8 mouse cellular contexts compared by ENCODE assay signal in the genomic region with DNA sequence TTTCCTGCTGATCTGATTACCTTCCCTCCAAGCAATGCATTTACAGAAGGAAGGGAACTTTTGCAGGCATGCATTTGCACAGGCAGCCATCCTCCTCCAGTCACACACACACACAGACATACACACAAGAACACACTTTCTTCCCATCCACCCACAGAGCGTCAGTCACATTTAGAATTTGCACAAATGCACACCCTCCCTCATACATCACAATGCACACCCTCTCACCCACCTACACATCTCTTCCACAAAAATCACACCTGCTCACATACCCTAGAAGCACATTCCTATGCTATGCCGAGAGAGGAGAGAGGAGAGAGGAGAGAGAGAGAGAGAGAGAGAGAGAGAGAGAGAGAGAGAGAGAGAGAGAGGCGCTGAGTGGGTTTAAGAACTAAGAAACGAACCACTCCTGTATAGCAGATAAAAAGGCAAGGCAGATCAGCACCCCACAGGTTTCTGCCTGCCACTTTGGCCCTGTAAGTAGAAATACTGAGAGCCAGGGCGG. TPM values are rescaled to one million over a fixed set of nuclear protein-coding genes. Genes with fewer than 3 reads are reported as not detected.
DNase-seq lines count a peak whose midpoint lies in the region; ATAC-seq and TF ChIP-seq lines count a peak whose summit lies in the region.

A gene (plus strand): TSS at position 455 of the 505 bp plus-strand sequence.

- peaks cover 10% of the 10 kb centered on the region; the same call in 1 of the 2 replicates for H3K4me1 ChIP-seq in kidney, embryonic 14.5 days (ENCODE audit: control insufficient read depth, insufficient read depth, low read length)
- H3K4me1 ChIP-seq in hindbrain, embryonic 10.5 days (replicated peaks): peaks cover 38% of the 10 kb centered on the region
- H3K4me1 ChIP-seq in limb, embryonic 14.5 days (ENCODE audit: control insufficient read depth, insufficient read depth, low read length): peaks cover 19% of the 10 kb centered on the region; the same call in 1 of the 2 replicates

- no peak for DNase-seq in kidney, adult 8-10 months
- peak; percentile 90 for DNase-seq in brain, adult 2 months (ENCODE audit: low read depth, low spot score)
- no peak for DNase-seq in hindbrain, embryonic 10.5 days (ENCODE audit: low spot score)
- no peak for DNase-seq in limb, embryonic 14.5 days (ENCODE audit: low spot score)
- DNase-seq in spleen, adult 12 weeks (ENCODE audit: low spot score): no peak
- no peak for DNase-seq in T-cell, adult 2 months (ENCODE audit: low spot score)

- WGBS in kidney, embryonic 14.5 days: 67% methylated on average over 5 of the region's 5 CpGs
- WGBS in hindbrain, embryonic 10.5 days: 59% methylated on average over 5 of the region's 5 CpGs
- WGBS in limb, embryonic 14.5 days: 64% methylated on average over 5 of the region's 5 CpGs

- no peak within 1 kb of the TSS for H3K27ac ChIP-seq in kidney, embryonic 14.5 days (ENCODE audit: low read depth, low read length)
- no peak within 1 kb of the TSS for H3K27ac ChIP-seq in hindbrain, embryonic 10.5 days
- no peak within 1 kb of the TSS for H3K27ac ChIP-seq in limb, embryonic 14.5 days (replicated peaks; ENCODE audit: low read depth, low read length)

- ATAC-seq in kidney, embryonic 14.5 days (ENCODE audit: low FRiP score, low TSS enrichment): no peak
- ATAC-seq in limb, embryonic 14.5 days (ENCODE audit: low FRiP score, low read depth): no peak
- no peak for ATAC-seq in granulocyte monocyte progenitor cell, adult 5-6 weeks (replicated peaks; ENCODE audit: poor library complexity, severe bottlenecking)

- no peak within 1 kb of the TSS for H3K4me2 ChIP-seq in kidney, embryonic 14.5 days (replicated peaks; ENCODE audit: low read depth, low read length)
- H3K4me2 ChIP-seq in limb, embryonic 14.5 days (replicated peaks; ENCODE audit: low read depth, low read length, severe bottlenecking): 0 out of 2 replicates have a peak within 1 kb of the TSS, but pooled peaks have one; percentile 83

- no peak for TF ChIP-seq POLR2A in limb, embryonic 14.5 days (IDR thresholded peaks at IDR 0.05; ENCODE audit: borderline replicate concordance, extremely low read depth, insufficient read depth, insufficient read length)

- peaks cover 12% of the 10 kb centered on the region for H3K27me3 ChIP-seq in kidney, embryonic 14.5 days (ENCODE audit: control insufficient read depth, insufficient read depth, low read length)
- peaks cover 44% of the 10 kb centered on the region for H3K27me3 ChIP-seq in hindbrain, embryonic 10.5 days (ENCODE audit: insufficient read depth, poor library complexity, severe bottlenecking)
- H3K27me3 ChIP-seq in limb, embryonic 14.5 days (ENCODE audit: control insufficient read depth, insufficient read depth, low read length): no peaks in the 10 kb centered on the region

- no peak within 1 kb of the TSS for H3K9ac ChIP-seq in kidney, embryonic 14.5 days (ENCODE audit: low read depth, low read length)
- no peak within 1 kb of the TSS for H3K9ac ChIP-seq in limb, embryonic 14.5 days (ENCODE audit: low read depth, low read length, severe bottlenecking)

- H3K4me3 ChIP-seq in kidney, embryonic 14.5 days (ENCODE audit: low read length): no peak within 1 kb of the TSS
- H3K4me3 ChIP-seq in hindbrain, embryonic 10.5 days: no peak within 1 kb of the TSS
- no peak within 1 kb of the TSS for H3K4me3 ChIP-seq in limb, embryonic 14.5 days (replicated peaks; ENCODE audit: low read length)

- H3K36me3 ChIP-seq in kidney, embryonic 14.5 days (ENCODE audit: control insufficient read depth, insufficient read depth, low read length): no peaks in the 10 kb centered on the region
- no peaks in the 10 kb centered on the region; the same call in 1 of the 2 replicates for H3K36me3 ChIP-seq in hindbrain, embryonic 10.5 days
- H3K36me3 ChIP-seq in limb, embryonic 14.5 days (ENCODE audit: control insufficient read depth, insufficient read depth, low read length): 0 out of 2 replicates have a peak, but pooled peaks cover 3% of the 10 kb centered on the region

- H3K9me3 ChIP-seq in kidney, embryonic 14.5 days (ENCODE audit: control insufficient read depth, low read length): no peaks in the 10 kb centered on the region
- H3K9me3 ChIP-seq in hindbrain, embryonic 10.5 days: no peaks in the 10 kb centered on the region
- H3K9me3 ChIP-seq in limb, embryonic 14.5 days (ENCODE audit: control insufficient read depth, low read length): no peaks in the 10 kb centered on the region

RNA-seq across cellular contexts. Expression of the gene that starts here (rescaled TPM):
- 10.2 and 13.8 TPM in 2 replicates for polyA plus RNA-seq in kidney, embryonic 14.5 days (2014; fragmentation: Nextera tagmentation; extraction: Ambion mirVana)
- polyA plus RNA-seq in hindbrain, embryonic 10.5 days (2016; fragmentation: Nextera tagmentation; extraction: Ambion mirVana): 21.5 and 23.5 TPM in 2 replicates
- 44.2 and 49.9 TPM in 2 replicates for polyA plus RNA-seq in limb, embryonic 14.5 days (2012; rRNA removed)
- polyA plus RNA-seq in limb, embryonic 14.5 days (2014; fragmentation: Nextera tagmentation; extraction: Ambion mirVana): 28.5 and 31.7 TPM in 2 replicates
- total RNA-seq in granulocyte monocyte progenitor cell, adult 5-6 weeks (2014; fragmentation: Nextera tagmentation): 0.15 TPM in 1 of 2 replicates, not detected in the other
- total RNA-seq in granulocyte monocyte progenitor cell, adult 5-6 weeks (2017): not detected in 2 replicates
